Mouse (Mus musculus) lung, postnatal 0 days (tissue): ENCODE results near the gene Gm28048. TPM values are rescaled to one million over a fixed set of nuclear protein-coding genes. Genes with fewer than 3 reads are reported as not detected.

Source experiments
- ATAC-seq: fragments of 200-750 bp; cut with Nextera tagmentation; 2 replicates; pipeline ENCODE4 v1.8.0; 2017; ENCODE audit warnings: moderate library complexity
- DNase-seq: peaks from one replicate; pipeline ENCODE4 v3.0.0-alpha.2; 2016; ENCODE audit warnings: low spot score
- H3K27ac ChIP-seq: fragments of 300-500 bp; sonication (generic); 2 replicates; pipeline ENCODE4 v1.5.1; 2014; ENCODE audit warnings: antibody characterized with exemption, mild to moderate bottlenecking, low read length, mixed read lengths
- H3K27me3 ChIP-seq: fragments of 300-500 bp; sonication (generic); replicated peaks from 2 replicates; pipeline ENCODE4 v1.6.1; 2014; ENCODE audit warnings: low read length, mixed read lengths; ENCODE audit not compliant: insufficient read depth
- H3K36me3 ChIP-seq: fragments of 300-500 bp; sonication (generic); 2 replicates; pipeline ENCODE4 v1.6.1; 2014; ENCODE audit warnings: low read length, mixed read lengths; ENCODE audit not compliant: insufficient read depth
- H3K4me1 ChIP-seq: fragments of 300-500 bp; sonication (generic); 2 replicates; pipeline ENCODE4 v1.6.1; 2014; ENCODE audit warnings: antibody characterized with exemption, low read depth, low read length, mixed read lengths; ENCODE audit not compliant: insufficient read depth
- H3K4me2 ChIP-seq: fragments of 300-500 bp; sonication (generic); replicated peaks from 2 replicates; pipeline ENCODE4 v1.6.1; 2014; ENCODE audit warnings: low read depth, mild to moderate bottlenecking, low read length, moderate library complexity, mixed read lengths
- H3K4me3 ChIP-seq: fragments of 300-500 bp; sonication (generic); 2 replicates; pipeline ENCODE4 v1.5.1; 2014; ENCODE audit warnings: low read depth, low read length
- H3K9ac ChIP-seq: fragments of 300-500 bp; sonication (generic); replicated peaks from 2 replicates; pipeline ENCODE4 v1.6.1; 2014; ENCODE audit warnings: low read depth, mild to moderate bottlenecking
- H3K9me3 ChIP-seq: fragments of 300-500 bp; sonication (generic); 2 replicates; pipeline ENCODE4 v1.6.1; 2016; ENCODE audit warnings: low read length, mixed read lengths
- CTCF ChIP-seq: IDR thresholded peaks from 2 replicates; pipeline ENCODE4 v1.5.1; 2016; ENCODE audit warnings: antibody characterized with exemption, mild to moderate bottlenecking
- EP300 ChIP-seq: IDR thresholded peaks from 2 replicates; pipeline ENCODE4 v1.6.1; 2016; ENCODE audit warnings: antibody characterized with exemption, mild to moderate bottlenecking, control low read depth
- WGBS: fragments of 180-500 bp; shearing (Covaris S2); extraction: QIAGEN DNeasy Blood & Tissue Kit; methylation state at CpG from one replicate; pipeline ENCODE4 v1.1.7; 2014; 5-methylcytosine and 5-hydroxymethylcytosine counted together
- polyA plus RNA-seq: library from polyadenylated mRNA; unstranded; fragments of >200 nt; fragmentation: Nextera tagmentation; extraction: Ambion mirVana; gene quantifications from 2 replicates; pipeline ENCODE4 v1.2.1, GENCODE M21; 2015

Gm28048 gene
- polyA plus RNA-seq, 1 experiment from 2014 or later, result 26.1 TPM

DNA sequence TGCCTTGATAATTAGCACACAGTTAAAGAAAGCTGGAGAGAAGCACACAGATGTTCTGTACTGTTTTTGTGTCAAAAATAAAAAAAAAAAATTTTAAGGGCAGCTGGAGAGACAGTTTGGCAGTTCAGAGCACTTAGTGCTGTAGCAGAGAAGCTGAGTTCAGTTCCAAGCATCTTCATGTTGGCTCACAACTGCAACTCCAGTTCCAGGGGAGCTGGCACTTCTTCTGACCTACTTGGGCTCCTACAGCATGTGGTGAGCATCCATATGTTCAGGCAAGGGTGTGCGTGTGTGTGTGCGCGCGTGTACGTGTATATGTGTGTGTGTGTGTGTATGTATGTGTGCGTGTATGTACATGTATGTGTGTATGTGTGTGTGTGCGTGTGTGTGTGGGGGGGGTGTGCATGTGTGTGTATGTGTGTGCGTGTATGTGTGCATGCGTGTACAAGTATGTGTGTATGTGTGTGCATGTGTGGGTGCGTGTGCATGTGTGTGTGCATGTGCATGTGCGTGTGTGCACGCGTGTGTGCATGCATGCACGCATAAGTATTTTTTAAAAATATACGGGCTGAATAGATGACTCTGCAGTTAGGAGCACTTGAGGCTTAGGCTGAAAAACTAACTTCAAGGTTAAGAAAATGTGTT, 152.8 kb downstream of the Gm28048 start:
- no peak for DNase-seq
- Histone ChIP-seq H3K36me3 (no peaks in the 10 kb centered on the region), H3K4me1 (no peaks in the 10 kb centered on the region), H3K9ac (no peak overlapping the region), H3K4me2 (no peak overlapping the region), H3K4me3 (no peak overlapping the region), H3K27ac (no peak overlapping the region), H3K27me3 (no peaks in the 10 kb centered on the region), H3K9me3 (no peaks in the 10 kb centered on the region)
- no peak for TF ChIP-seq EP300
- WGBS, result 98% methylated on average over 15 of the region's 15 CpGs
- ATAC-seq, result no peak

DNA sequence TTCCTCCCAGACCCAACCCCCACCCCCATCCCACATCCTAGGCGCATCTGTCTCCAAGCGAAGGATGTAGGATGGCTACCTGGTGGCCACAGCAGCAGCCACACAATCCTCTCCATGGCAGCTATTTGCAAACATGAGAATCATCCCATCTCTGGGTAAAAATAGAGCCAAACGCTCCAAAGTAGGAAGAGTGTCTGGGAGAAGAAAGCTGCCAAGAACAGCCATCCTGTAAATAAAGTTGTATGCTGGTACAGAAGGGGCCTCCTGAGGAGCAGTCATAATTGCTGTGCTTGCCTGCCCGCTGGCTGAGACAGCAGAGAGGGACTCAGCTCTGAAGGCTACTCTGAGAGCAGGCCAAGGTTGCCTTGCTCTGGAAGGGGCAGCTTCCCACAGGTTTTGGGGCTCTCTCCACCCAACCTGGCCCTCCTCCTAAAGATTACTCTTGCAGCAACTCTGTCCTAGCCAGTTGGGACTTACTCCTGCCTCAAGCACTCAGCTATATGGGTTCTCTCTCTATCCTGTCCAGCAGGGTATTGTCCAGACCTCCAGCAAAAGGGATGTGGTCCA, 154.3 kb downstream of the Gm28048 start:
- no peak overlapping the region for H3K27ac ChIP-seq
- 76% methylated on average over 4 of the region's 4 CpGs for WGBS
- no peak for DNase-seq

DNA sequence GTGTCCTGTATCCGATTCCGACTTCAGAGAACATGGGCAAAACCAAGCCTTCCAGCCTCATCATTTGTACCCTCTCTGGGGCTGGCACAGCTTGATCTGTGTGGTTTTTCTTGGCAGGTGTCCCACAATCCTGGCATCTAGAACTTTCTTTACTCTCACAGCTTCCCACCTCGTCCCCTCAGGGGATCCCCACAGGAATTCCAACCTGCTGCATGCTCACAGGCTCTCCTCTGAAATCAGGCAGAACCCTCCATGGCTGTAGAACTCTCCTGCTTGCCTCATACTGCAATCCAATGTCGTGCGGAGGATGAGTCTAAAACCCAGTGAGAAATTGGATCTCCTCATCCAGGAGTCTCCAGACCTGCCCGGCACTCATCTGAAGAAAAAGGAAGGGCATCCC, 155.2 kb downstream of the Gm28048 start:
- H3K9me3 ChIP-seq, result no peaks in the 10 kb centered on the region
- WGBS, result 82% methylated on average over 6 of the region's 6 CpGs
- no peak overlapping the region for H3K27ac ChIP-seq
- no peaks in the 10 kb centered on the region for H3K4me1 ChIP-seq
- H3K27me3 ChIP-seq, result no peaks in the 10 kb centered on the region
- H3K4me2 ChIP-seq, result no peak overlapping the region
- no peaks in the 10 kb centered on the region for H3K36me3 ChIP-seq
- no peak overlapping the region for H3K9ac ChIP-seq
- DNase-seq (no peak), ATAC-seq (no peak)
- TF ChIP-seq CTCF (no peak), EP300 (no peak)
- H3K4me3 ChIP-seq, result no peak overlapping the region

More for the DNA sequence above, 154.3 kb downstream of the Gm28048 start:
- Histone ChIP-seq H3K27me3 (no peaks in the 10 kb centered on the region), H3K9me3 (no peaks in the 10 kb centered on the region), H3K4me2 (no peak overlapping the region), H3K4me3 (no peak overlapping the region), H3K9ac (no peak overlapping the region), H3K4me1 (no peaks in the 10 kb centered on the region), H3K36me3 (no peaks in the 10 kb centered on the region)
- TF ChIP-seq CTCF (no peak), EP300 (no peak)
- ATAC-seq, result no peak

DNA sequence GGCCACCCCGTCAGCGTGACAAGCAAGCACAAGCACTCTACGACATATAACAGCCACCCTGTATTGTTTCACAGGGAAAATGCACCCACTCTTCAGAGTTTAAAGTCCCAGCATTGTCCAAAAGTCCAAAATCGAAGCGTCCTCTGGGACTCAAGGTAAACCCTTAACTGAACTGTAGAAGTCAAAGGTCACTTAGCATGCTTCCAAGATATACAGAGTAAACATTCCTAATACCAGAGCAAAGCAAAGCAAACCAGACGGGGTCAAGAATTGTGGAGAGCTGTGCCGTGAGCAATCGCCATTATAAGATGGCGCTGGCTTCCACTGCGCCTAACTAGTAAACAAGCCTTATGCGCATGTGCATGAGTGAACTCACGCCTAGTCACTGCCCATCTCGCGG, 155.8 kb downstream of the Gm28048 start:
- DNase-seq (no peak), ATAC-seq (no peak)
- Histone ChIP-seq H3K9me3 (no peaks in the 10 kb centered on the region), H3K4me2 (no peak overlapping the region), H3K27me3 (no peaks in the 10 kb centered on the region), H3K9ac (no peak overlapping the region), H3K4me1 (no peaks in the 10 kb centered on the region), H3K4me3 (no peak overlapping the region), H3K27ac (no peak overlapping the region), H3K36me3 (no peaks in the 10 kb centered on the region)
- TF ChIP-seq CTCF (no peak), EP300 (no peak)
- 86% methylated on average over 14 of the region's 14 CpGs for WGBS

DNA sequence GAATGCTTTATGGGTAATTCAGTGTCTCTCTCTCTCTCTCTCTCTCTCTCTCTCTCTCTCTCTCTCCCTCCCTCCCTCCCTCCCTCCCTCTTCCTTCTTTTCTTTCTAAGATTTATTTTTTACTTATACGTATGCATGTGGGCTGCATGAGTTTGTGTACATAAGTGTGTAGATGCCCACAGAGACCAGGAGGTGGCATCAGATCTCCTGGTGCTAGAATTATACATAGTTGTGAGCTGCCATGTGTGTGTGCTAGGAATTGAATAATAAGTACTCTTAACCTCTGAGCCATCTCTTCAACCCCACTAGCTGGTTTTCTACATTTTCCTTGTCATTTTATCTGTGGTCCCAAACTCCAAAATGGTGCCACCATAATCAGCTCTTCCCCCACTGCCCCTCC, 156.3 kb downstream of the Gm28048 start:
- WGBS, result 95% methylated on average over 1 of the region's 1 CpGs
- no peaks in the 10 kb centered on the region for H3K27me3 ChIP-seq
- H3K36me3 ChIP-seq, result no peaks in the 10 kb centered on the region
- no peak overlapping the region for H3K27ac ChIP-seq
- TF ChIP-seq EP300, result no peak
- TF ChIP-seq CTCF, result no peak
- DNase-seq (no peak), ATAC-seq (no peak)
- no peak overlapping the region for H3K9ac ChIP-seq
- H3K4me2 ChIP-seq, result no peak overlapping the region
- H3K9me3 ChIP-seq, result no peaks in the 10 kb centered on the region
- H3K4me1 ChIP-seq, result no peaks in the 10 kb centered on the region
- no peak overlapping the region for H3K4me3 ChIP-seq

DNA sequence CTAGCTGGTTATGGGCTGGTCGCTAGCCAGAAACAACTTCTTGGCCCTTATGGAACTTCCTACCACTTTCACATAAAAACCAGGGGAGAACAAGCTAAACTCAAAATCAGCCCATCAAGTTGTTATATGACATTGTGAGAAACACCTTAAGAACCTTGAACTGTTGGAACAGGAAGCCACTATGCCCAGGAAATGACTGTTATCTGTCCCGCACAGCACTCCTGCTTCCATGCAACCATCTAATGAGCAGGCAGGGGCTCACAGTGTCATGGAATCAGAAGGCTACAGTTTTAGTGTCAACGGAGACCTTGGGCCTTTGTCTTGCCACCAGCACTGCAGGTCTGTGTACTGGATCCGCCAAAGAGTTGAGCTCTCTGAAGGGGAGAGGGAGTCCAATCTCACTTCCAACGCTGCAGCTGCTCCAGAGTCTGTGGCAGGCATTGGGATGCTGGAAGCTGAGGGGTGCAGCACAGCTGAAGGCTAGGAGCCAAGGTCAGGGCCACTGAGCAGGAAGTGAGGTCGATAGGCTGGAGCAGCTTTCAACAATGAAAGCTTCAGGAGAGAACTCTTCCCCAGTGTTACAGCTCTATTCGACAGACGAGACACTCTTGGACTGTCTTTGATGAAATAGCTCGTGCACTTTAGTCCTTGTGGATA, 157.7 kb downstream of the Gm28048 start:
- no peaks in the 10 kb centered on the region for H3K4me1 ChIP-seq
- no peak overlapping the region for H3K9ac ChIP-seq
- no peak overlapping the region for H3K4me2 ChIP-seq
- no peaks in the 10 kb centered on the region for H3K9me3 ChIP-seq
- DNase-seq, result no peak
- TF ChIP-seq CTCF (no peak), EP300 (no peak)
- no peak overlapping the region for H3K27ac ChIP-seq
- H3K27me3 ChIP-seq, result no peaks in the 10 kb centered on the region
- no peak for ATAC-seq
- WGBS, result 58% methylated on average over 9 of the region's 9 CpGs
- H3K36me3 ChIP-seq, result no peaks in the 10 kb centered on the region
- H3K4me3 ChIP-seq, result no peak overlapping the region
